Mouse (Mus musculus): Measurements from ENCODE around the gene Nek6. TPM values are rescaled to one million over a fixed set of nuclear protein-coding genes. Genes with fewer than 3 reads are reported as not detected.

The Nek6 gene
- polyA plus RNA-seq (2012; rRNA removed) = 24.6 and 173 TPM in 2 replicates

DNA sequence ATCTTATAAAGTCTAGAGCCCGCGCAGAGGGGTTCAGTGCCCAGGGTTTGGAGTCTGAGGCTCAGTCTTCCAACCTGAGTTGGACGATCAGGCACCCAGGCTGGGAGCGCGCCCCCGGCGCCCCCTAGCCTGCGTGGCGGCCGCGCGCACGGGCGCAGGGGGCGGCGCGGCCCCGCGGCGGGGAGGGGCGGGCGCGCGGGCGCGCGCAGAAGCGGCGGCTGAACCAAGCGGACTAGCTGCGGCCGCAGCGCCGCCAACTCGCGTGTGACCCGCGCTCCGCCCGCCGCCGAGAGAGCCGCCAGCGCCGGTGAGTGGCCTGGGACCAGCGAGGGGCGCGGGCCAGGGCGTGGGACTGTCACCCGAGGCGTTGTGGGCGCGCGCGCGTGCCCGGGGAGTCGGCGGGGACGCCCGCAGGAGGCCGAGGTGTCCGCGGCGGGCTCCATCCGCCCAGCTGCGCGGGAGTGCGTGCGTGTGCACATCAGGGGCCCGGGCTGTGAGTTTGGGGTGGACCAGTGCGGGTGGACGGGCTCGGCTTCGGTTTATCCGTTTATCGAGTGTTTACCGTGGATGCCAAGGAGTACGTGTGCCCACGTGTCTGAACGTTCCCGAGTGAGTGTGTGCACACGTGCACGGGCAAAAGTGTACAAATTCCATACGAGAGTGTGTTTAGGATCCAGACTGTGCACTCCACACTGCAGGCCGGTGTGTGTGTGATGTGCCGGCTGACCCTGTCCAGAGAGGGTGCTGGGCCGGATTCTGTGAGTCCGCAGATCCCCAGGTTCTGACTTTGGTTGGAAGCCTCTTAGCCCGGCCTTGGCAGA is at the start of gene Nek6:
Gene Nek6, plus strand, starts transcription at position 157 of the 821 bp plus-strand sequence.
- WGBS = under 1% methylated on average over 83 of the region's 90 CpGs
- TF ChIP-seq CTCF (IDR thresholded peaks at IDR 0.05; ENCODE audit: extremely low read depth, insufficient read length, insufficient replicate concordance, low read depth, low read length) (no peak), POLR2A (IDR thresholded peaks at IDR 0.05; ENCODE audit: low read depth, low read length) (no peak)
- Histone ChIP-seq H3K27me3 (ENCODE audit: control insufficient read depth, insufficient read depth, low read length) (no peaks in the 10 kb centered on the region), H3K4me3 (ENCODE audit: low read depth, low read length) (peak within 1 kb of the TSS; percentile 73), H3K27ac (ENCODE audit: insufficient read depth, low read depth, low read length) (peak within 1 kb of the TSS; percentile 86), H3K36me3 (ENCODE audit: control insufficient read depth, insufficient read depth, low read length) (0 out of 2 replicates have a peak, but pooled peaks cover 5% of the 10 kb centered on the region), H3K4me1 (ENCODE audit: control insufficient read depth, insufficient read depth, insufficient read length, low read length) (peaks cover 20% of the 10 kb centered on the region; the same call in 1 of the 2 replicates)

DNA sequence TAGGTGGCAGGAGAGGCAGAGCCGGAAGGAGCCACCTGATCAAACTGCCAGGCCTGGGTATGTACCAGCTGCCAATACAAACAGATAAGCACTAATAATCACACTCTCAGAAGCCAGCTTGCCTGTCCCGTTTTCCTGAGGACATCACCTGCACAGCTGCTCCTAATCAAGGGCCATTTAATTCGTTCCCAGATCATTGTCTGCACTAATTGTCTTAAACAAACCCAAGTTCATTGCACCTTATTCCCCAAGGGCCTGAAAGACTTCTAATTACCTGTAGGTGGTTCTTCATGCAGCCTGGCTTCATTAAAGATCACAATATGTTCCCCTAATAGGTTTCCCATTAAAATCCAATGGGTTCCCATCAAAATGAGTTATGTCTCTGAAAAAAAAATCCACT is 49.1 kb upstream of the Nek6 start:
- H3K4me3 ChIP-seq (ENCODE audit: low read depth, low read length) = no peak overlapping the region
- no peak for TF ChIP-seq POLR2A (IDR thresholded peaks at IDR 0.05; ENCODE audit: low read depth, low read length)
- no peak for TF ChIP-seq CTCF (IDR thresholded peaks at IDR 0.05; ENCODE audit: extremely low read depth, insufficient read length, insufficient replicate concordance, low read depth, low read length)
- no peaks in the 10 kb centered on the region for H3K27me3 ChIP-seq (ENCODE audit: control insufficient read depth, insufficient read depth, low read length)
- H3K4me1 ChIP-seq (ENCODE audit: control insufficient read depth, insufficient read depth, insufficient read length, low read length) = peaks cover 44% of the 10 kb centered on the region
- H3K36me3 ChIP-seq (ENCODE audit: control insufficient read depth, insufficient read depth, low read length) = no peaks in the 10 kb centered on the region
- H3K27ac ChIP-seq (ENCODE audit: insufficient read depth, low read depth, low read length) = peak overlapping the region; percentile 86; the same call in 1 of the 2 replicates
- 25% methylated on average over 3 of the region's 3 CpGs for WGBS

DNA sequence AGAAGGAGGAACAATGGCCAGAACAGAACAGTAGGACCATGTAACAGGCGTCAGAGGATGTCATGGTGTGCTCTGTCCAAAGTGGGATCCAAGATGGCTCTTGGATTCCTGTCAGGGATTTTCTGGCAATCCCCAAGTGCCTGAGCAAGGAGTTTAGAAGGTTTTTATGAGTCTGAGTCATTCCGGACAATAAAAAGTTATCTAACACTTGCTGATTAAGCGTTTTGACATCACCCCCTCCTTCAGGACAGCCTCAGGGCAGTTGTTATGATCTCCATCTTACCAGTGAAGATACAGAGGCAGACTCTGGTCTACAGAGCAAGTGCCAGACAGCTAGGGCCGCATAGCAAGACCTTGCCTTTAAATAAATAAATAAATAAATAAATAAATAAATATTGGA is 42.6 kb upstream of the Nek6 start:
- Histone ChIP-seq H3K27ac (ENCODE audit: insufficient read depth, low read depth, low read length) (peak overlapping the region; percentile 94), H3K4me1 (ENCODE audit: control insufficient read depth, insufficient read depth, insufficient read length, low read length) (peaks cover 37% of the 10 kb centered on the region), H3K27me3 (ENCODE audit: control insufficient read depth, insufficient read depth, low read length) (no peaks in the 10 kb centered on the region), H3K4me3 (ENCODE audit: low read depth, low read length) (no peak overlapping the region), H3K36me3 (ENCODE audit: control insufficient read depth, insufficient read depth, low read length) (no peaks in the 10 kb centered on the region)
- WGBS = 34% methylated on average over 4 of the region's 4 CpGs
- TF ChIP-seq CTCF (IDR thresholded peaks at IDR 0.05; ENCODE audit: extremely low read depth, insufficient read length, insufficient replicate concordance, low read depth, low read length) = no peak
- TF ChIP-seq POLR2A (IDR thresholded peaks at IDR 0.05; ENCODE audit: low read depth, low read length) = no peak

- 42% methylated on average over 5 of the region's 5 CpGs for WGBS
- H3K4me1 ChIP-seq (ENCODE audit: control insufficient read depth, insufficient read depth, insufficient read length, low read length) = peaks cover 30% of the 10 kb centered on the region
- H3K27ac ChIP-seq (ENCODE audit: insufficient read depth, low read depth, low read length) = peak overlapping the region; percentile 26
- TF ChIP-seq CTCF (IDR thresholded peaks at IDR 0.05; ENCODE audit: extremely low read depth, insufficient read length, insufficient replicate concordance, low read depth, low read length) (no peak), POLR2A (IDR thresholded peaks at IDR 0.05; ENCODE audit: low read depth, low read length) (no peak)
- H3K4me3 ChIP-seq (ENCODE audit: low read depth, low read length) = no peak overlapping the region
- no peaks in the 10 kb centered on the region for H3K36me3 ChIP-seq (ENCODE audit: control insufficient read depth, insufficient read depth, low read length)
- H3K27me3 ChIP-seq (ENCODE audit: control insufficient read depth, insufficient read depth, low read length) = no peaks in the 10 kb centered on the region
Observed at GRCm38 (mm10) chr2:38471745-38472144, 39.7 kb upstream of the Nek6 start.

DNA sequence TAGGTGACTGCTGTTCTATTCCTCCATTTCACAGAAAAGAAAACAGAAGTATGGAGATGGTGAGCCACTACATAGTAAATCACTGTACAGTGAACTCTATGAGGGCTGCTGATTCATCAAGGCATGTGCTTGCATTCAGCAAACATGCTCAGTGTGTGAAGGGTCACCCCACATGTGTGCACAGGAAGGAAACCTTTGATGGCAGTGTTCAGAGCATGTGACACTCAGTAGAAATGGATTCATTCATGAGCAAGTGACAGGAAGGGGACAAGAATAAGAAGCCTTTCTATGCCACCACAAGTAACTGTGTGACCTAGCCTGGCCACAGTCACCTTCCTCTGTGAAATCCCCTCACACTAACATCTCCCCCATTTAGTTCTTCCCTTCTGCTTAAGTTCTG is 38.6 kb upstream of the Nek6 start:
- Histone ChIP-seq H3K27me3 (ENCODE audit: control insufficient read depth, insufficient read depth, low read length) (no peaks in the 10 kb centered on the region), H3K36me3 (ENCODE audit: control insufficient read depth, insufficient read depth, low read length) (no peaks in the 10 kb centered on the region), H3K4me1 (ENCODE audit: control insufficient read depth, insufficient read depth, insufficient read length, low read length) (peaks cover 22% of the 10 kb centered on the region), H3K27ac (ENCODE audit: insufficient read depth, low read depth, low read length) (peak overlapping the region; percentile 56), H3K4me3 (ENCODE audit: low read depth, low read length) (no peak overlapping the region)
- no peak for TF ChIP-seq POLR2A (IDR thresholded peaks at IDR 0.05; ENCODE audit: low read depth, low read length)
- no peak for TF ChIP-seq CTCF (IDR thresholded peaks at IDR 0.05; ENCODE audit: extremely low read depth, insufficient read length, insufficient replicate concordance, low read depth, low read length)

- Histone ChIP-seq H3K27ac (ENCODE audit: insufficient read depth, low read depth, low read length) (no peak overlapping the region), H3K27me3 (ENCODE audit: control insufficient read depth, insufficient read depth, low read length) (no peaks in the 10 kb centered on the region), H3K4me3 (ENCODE audit: low read depth, low read length) (no peak overlapping the region), H3K4me1 (ENCODE audit: control insufficient read depth, insufficient read depth, insufficient read length, low read length) (peaks cover 10% of the 10 kb centered on the region), H3K36me3 (ENCODE audit: control insufficient read depth, insufficient read depth, low read length) (no peaks in the 10 kb centered on the region)
- no peak for TF ChIP-seq CTCF (IDR thresholded peaks at IDR 0.05; ENCODE audit: extremely low read depth, insufficient read length, insufficient replicate concordance, low read depth, low read length)
- TF ChIP-seq POLR2A (IDR thresholded peaks at IDR 0.05; ENCODE audit: low read depth, low read length) = no peak
- 90% methylated on average over 9 of the region's 9 CpGs for WGBS
Observed at GRCm38 (mm10) chr2:38476871-38477496, 34.5 kb upstream of the Nek6 start.

- WGBS = 85% methylated on average over 9 of the region's 9 CpGs
- no peaks in the 10 kb centered on the region for H3K36me3 ChIP-seq (ENCODE audit: control insufficient read depth, insufficient read depth, low read length)
- no peak for TF ChIP-seq POLR2A (IDR thresholded peaks at IDR 0.05; ENCODE audit: low read depth, low read length)
Observed at GRCm38 (mm10) chr2:38477497-38477873, 34.0 kb upstream of the Nek6 start.

More at GRCm38 (mm10) chr2:38477497-38477873, 34.0 kb upstream of the Nek6 start:
- Histone ChIP-seq H3K27me3 (ENCODE audit: control insufficient read depth, insufficient read depth, low read length) (no peaks in the 10 kb centered on the region), H3K4me3 (ENCODE audit: low read depth, low read length) (no peak overlapping the region), H3K4me1 (ENCODE audit: control insufficient read depth, insufficient read depth, insufficient read length, low read length) (peaks cover 5% of the 10 kb centered on the region), H3K27ac (ENCODE audit: insufficient read depth, low read depth, low read length) (no peak overlapping the region)
